Comparison of ENCODE assay signal across 8 mouse cellular contexts in the genomic region with DNA sequence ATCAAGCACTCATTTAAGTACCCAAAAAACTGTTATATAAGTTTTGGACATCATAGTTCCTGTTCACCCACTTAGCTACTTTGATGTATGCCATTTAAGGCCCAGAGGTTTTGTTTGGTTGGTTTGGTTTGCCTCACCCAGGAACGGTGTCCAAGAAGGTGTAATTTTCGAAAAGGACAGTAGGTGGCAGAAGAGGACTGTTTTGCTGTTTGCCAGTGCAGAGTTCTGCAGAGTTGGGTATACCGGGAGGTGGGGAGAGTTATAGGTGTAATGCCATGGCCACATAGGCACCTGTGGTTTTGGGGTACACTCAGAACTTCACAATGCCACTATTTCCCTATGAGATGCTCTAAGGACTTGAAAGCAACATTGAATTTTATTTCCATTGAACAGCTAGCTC. TPM values are rescaled to one million over a fixed set of nuclear protein-coding genes. Genes with fewer than 3 reads are reported as not detected.
A peak's percentile ranks its signal among the peaks of the same experiment; 100 is the strongest.
DNase-seq lines count a peak whose midpoint lies in the region; ATAC-seq and TF ChIP-seq lines count a peak whose summit lies in the region.

No protein-coding gene starts in this region.

- no peak overlapping the region for H3K4me3 ChIP-seq in cortical plate, adult 2 months (ENCODE audit: insufficient read depth, low read length)
- H3K4me3 ChIP-seq in kidney, embryonic 14.5 days (ENCODE audit: low read length): no peak overlapping the region
- no peak overlapping the region for H3K4me3 ChIP-seq in limb, embryonic 13.5 days
- H3K4me3 ChIP-seq in midbrain, postnatal 0 days (ENCODE audit: low read depth, low read length): no peak overlapping the region

- H3K4me2 ChIP-seq in kidney, embryonic 14.5 days (replicated peaks; ENCODE audit: low read depth, low read length): no peak overlapping the region
- no peak overlapping the region for H3K4me2 ChIP-seq in limb, embryonic 13.5 days (replicated peaks)
- no peak overlapping the region for H3K4me2 ChIP-seq in midbrain, postnatal 0 days (ENCODE audit: low read depth, low read length, poor library complexity, severe bottlenecking)

- no peak for TF ChIP-seq POLR2A in cortical plate, adult 2 months (IDR thresholded peaks at IDR 0.05; ENCODE audit: extremely low read depth, insufficient read depth, low read length)

- no peaks in the 10 kb centered on the region for H3K27me3 ChIP-seq in kidney, embryonic 14.5 days (ENCODE audit: control insufficient read depth, insufficient read depth, low read length)
- no peaks in the 10 kb centered on the region for H3K27me3 ChIP-seq in limb, embryonic 13.5 days
- no peaks in the 10 kb centered on the region for H3K27me3 ChIP-seq in midbrain, postnatal 0 days (ENCODE audit: insufficient read depth, low read length)

- H3K4me1 ChIP-seq in cortical plate, adult 2 months (ENCODE audit: control insufficient read depth, insufficient read depth, low read length): no peaks in the 10 kb centered on the region
- no peaks in the 10 kb centered on the region for H3K4me1 ChIP-seq in kidney, embryonic 14.5 days (ENCODE audit: control insufficient read depth, insufficient read depth, low read length)
- H3K4me1 ChIP-seq in limb, embryonic 13.5 days: no peaks in the 10 kb centered on the region
- H3K4me1 ChIP-seq in midbrain, postnatal 0 days (ENCODE audit: insufficient read depth, low read length): no peaks in the 10 kb centered on the region

- H3K36me3 ChIP-seq in kidney, embryonic 14.5 days (ENCODE audit: control insufficient read depth, insufficient read depth, low read length): no peaks in the 10 kb centered on the region
- no peaks in the 10 kb centered on the region for H3K36me3 ChIP-seq in limb, embryonic 13.5 days
- no peaks in the 10 kb centered on the region for H3K36me3 ChIP-seq in midbrain, postnatal 0 days (ENCODE audit: insufficient read depth, low read length)

- peak; percentile 92 for TF ChIP-seq CTCF in cortical plate, adult 2 months (IDR thresholded peaks at IDR 0.05; ENCODE audit: extremely low read depth, insufficient read depth, low read length)
- peak; percentile 97 for TF ChIP-seq CTCF in midbrain, postnatal 0 days (IDR thresholded peaks at IDR 0.05)

- no peak overlapping the region for H3K9ac ChIP-seq in kidney, embryonic 14.5 days (ENCODE audit: low read depth, low read length)
- H3K9ac ChIP-seq in limb, embryonic 13.5 days: no peak overlapping the region
- H3K9ac ChIP-seq in midbrain, postnatal 0 days (replicated peaks; ENCODE audit: low read length, poor library complexity, severe bottlenecking): no peak overlapping the region

- WGBS in kidney, embryonic 14.5 days: 4% methylated on average over 3 of the region's 3 CpGs
- WGBS in limb, embryonic 13.5 days: 2% methylated on average over 3 of the region's 3 CpGs
- WGBS in midbrain, postnatal 0 days: 1% methylated on average over 3 of the region's 3 CpGs

- peak; percentile 93 for DNase-seq in 3T3-L1 (ENCODE audit: low read depth, low spot score)
- peak; percentile 83 for DNase-seq in adipocyte (ENCODE audit: low spot score)
- DNase-seq in gastrocnemius, postnatal 4 days (ENCODE audit: low spot score in 2 of 2): peak; percentile 49 to 52
- DNase-seq in midbrain, postnatal 0 days (ENCODE audit: low spot score): peak; percentile 82
- DNase-seq in spleen, postnatal 4 days (ENCODE audit: low spot score in 2 of 2): peak; percentile 74 to 83

- no peaks in the 10 kb centered on the region for H3K9me3 ChIP-seq in kidney, embryonic 14.5 days (ENCODE audit: control insufficient read depth, low read length)
- H3K9me3 ChIP-seq in limb, embryonic 13.5 days: no peaks in the 10 kb centered on the region
- H3K9me3 ChIP-seq in midbrain, postnatal 0 days (ENCODE audit: low read length): no peaks in the 10 kb centered on the region

- peak; percentile 76; the same call in 1 of the 2 replicates for ATAC-seq in kidney, embryonic 14.5 days (ENCODE audit: low FRiP score, low TSS enrichment)
- 0 out of 2 replicates have a peak, but pooled peaks have one; percentile 51 for ATAC-seq in limb, embryonic 13.5 days (ENCODE audit: low FRiP score, low read depth)
- peak; percentile 82 for ATAC-seq in midbrain, postnatal 0 days (ENCODE audit: low FRiP score)

- no peak overlapping the region for H3K27ac ChIP-seq in cortical plate, adult 2 months (ENCODE audit: insufficient read depth, low read length)
- H3K27ac ChIP-seq in kidney, embryonic 14.5 days (ENCODE audit: low read depth, low read length): no peak overlapping the region
- H3K27ac ChIP-seq in limb, embryonic 13.5 days: no peak overlapping the region
- no peak overlapping the region for H3K27ac ChIP-seq in midbrain, postnatal 0 days (ENCODE audit: low read depth, low read length)

RNA-seq across cellular contexts. Expression of a gene that starts 38.7 kb away (rescaled TPM):
- 0.42 and 0.47 TPM in 2 replicates for polyA plus RNA-seq in cortical plate, adult 2 months (2012; rRNA removed)
- 1 to 10 TPM; 1.4 to 1.6 TPM for total RNA-seq in gastrocnemius, postnatal 4 days (2021)
- polyA plus RNA-seq in kidney, embryonic 14.5 days (2014; fragmentation: Nextera tagmentation; extraction: Ambion mirVana): 6.2 and 7.8 TPM in 2 replicates
- 0.74 and 0.85 TPM in 2 replicates for polyA plus RNA-seq in limb, embryonic 13.5 days (2015; fragmentation: Nextera tagmentation; extraction: Ambion mirVana)
- 0.16 and 0.19 TPM in 2 replicates for total RNA-seq in midbrain, postnatal 0 days (2014; rRNA removed)
- 0.21 TPM in 1 of 2 replicates, not detected in the other for polyA plus RNA-seq in midbrain, postnatal 0 days (2015; fragmentation: Nextera tagmentation; extraction: Ambion mirVana)

RNA-seq across cellular contexts. Expression of a gene that starts 54.6 kb away (rescaled TPM):
- 2.6 and 2.8 TPM in 2 replicates for polyA plus RNA-seq in cortical plate, adult 2 months (2012; rRNA removed)
- 10 to 100 TPM; 30.2 to 33.2 TPM for total RNA-seq in gastrocnemius, postnatal 4 days (2021)
- 66.9 and 128 TPM in 2 replicates for polyA plus RNA-seq in kidney, embryonic 14.5 days (2014; fragmentation: Nextera tagmentation; extraction: Ambion mirVana)
- polyA plus RNA-seq in limb, embryonic 13.5 days (2015; fragmentation: Nextera tagmentation; extraction: Ambion mirVana): 101 and 102 TPM in 2 replicates
- total RNA-seq in midbrain, postnatal 0 days (2014; rRNA removed): 36.3 and 48.3 TPM in 2 replicates
- polyA plus RNA-seq in midbrain, postnatal 0 days (2015; fragmentation: Nextera tagmentation; extraction: Ambion mirVana): 27.3 and 28.8 TPM in 2 replicates
